Mouse (Mus musculus) thymus, postnatal 10 days (tissue): Measurements from ENCODE around the gene Rab11fip4.

Experiments used
- DNase-seq, 2 experiments: peaks; one replicate each; pipeline ENCODE4 v3.0.0; 2021; ENCODE audit warnings: low spot score in 2 of 2

Rab11fip4 gene

GRCm38 (mm10) chr11:79713184-79713583, 122.2 kb downstream of the Rab11fip4 start:
- DNase-seq: no peak

- DNase-seq: no peak
These were observed 122.7 kb downstream of the Rab11fip4 start for GRCm38 (mm10) chr11:79713678-79714077.

GRCm38 (mm10) chr11:79714082-79714742, 123.2 kb downstream of the Rab11fip4 start:
- DNase-seq: no peak

GRCm38 (mm10) chr11:79714743-79715110, 123.7 kb downstream of the Rab11fip4 start:
- DNase-seq: no peak

- no peak for DNase-seq
These were observed 124.3 kb downstream of the Rab11fip4 start for GRCm38 (mm10) chr11:79715316-79715715.

- DNase-seq: no peak
These were observed 124.9 kb downstream of the Rab11fip4 start for GRCm38 (mm10) chr11:79715733-79716452.

GRCm38 (mm10) chr11:79716453-79716749, 125.4 kb downstream of the Rab11fip4 start:
- DNase-seq: no peak

GRCm38 (mm10) chr11:79717271-79717670, 126.3 kb downstream of the Rab11fip4 start:
- DNase-seq: no peak

- DNase-seq: no peak
These were observed 126.8 kb downstream of the Rab11fip4 start for GRCm38 (mm10) chr11:79717801-79718200.

GRCm38 (mm10) chr11:79718202-79718601, 127.2 kb downstream of the Rab11fip4 start:
- no peak for DNase-seq

- DNase-seq: no peak
These were observed 127.9 kb downstream of the Rab11fip4 start for GRCm38 (mm10) chr11:79718829-79719346.

GRCm38 (mm10) chr11:79720737-79721136, 129.7 kb downstream of the Rab11fip4 start:
- DNase-seq: no peak

- DNase-seq: no peak
These were observed 131.8 kb downstream of the Rab11fip4 start for GRCm38 (mm10) chr11:79722811-79723210.

- DNase-seq: no peak
These were observed 134.0 kb downstream of the Rab11fip4 start for GRCm38 (mm10) chr11:79725005-79725404.

GRCm38 (mm10) chr11:79729231-79730047, 138.4 kb downstream of the Rab11fip4 start:
- DNase-seq: no peak

GRCm38 (mm10) chr11:79730462-79730861, 139.4 kb downstream of the Rab11fip4 start:
- no peak for DNase-seq

- DNase-seq: no peak
These were observed 140.5 kb downstream of the Rab11fip4 start for GRCm38 (mm10) chr11:79731476-79731875.

GRCm38 (mm10) chr11:79733013-79733412, 142.0 kb downstream of the Rab11fip4 start:
- no peak for DNase-seq

- no peak for DNase-seq
These were observed 145.4 kb downstream of the Rab11fip4 start for GRCm38 (mm10) chr11:79736232-79737006.

GRCm38 (mm10) chr11:79737126-79737697, 146.2 kb downstream of the Rab11fip4 start:
- no peak for DNase-seq

GRCm38 (mm10) chr11:79737865-79738502, 147.0 kb downstream of the Rab11fip4 start:
- DNase-seq: no peak
